Mouse (Mus musculus) kidney, postnatal 0 days (tissue): ENCODE data around the gene Nlrp14. TPM values are rescaled to one million over a fixed set of nuclear protein-coding genes. Genes with fewer than 3 reads are reported as not detected.
"Not testable (repeated sequence)": the region's sequence is repeated elsewhere in the genome, so short reads cannot be mapped to it uniquely, and the experiment has no call there.

Experiments
- ATAC-seq: fragments of 200-750 bp; cut with Nextera tagmentation; replicated peaks from 2 replicates; pipeline ENCODE4 v1.8.0; 2017; ENCODE audit warnings: low read depth, moderate number of reproducible peaks, moderate TSS enrichment, moderate library complexity; ENCODE audit not compliant: low FRiP score
- DNase-seq: peaks from one replicate; pipeline ENCODE4 v3.0.0-alpha.2; 2016; ENCODE audit warnings: low spot score
- H3K27ac ChIP-seq: fragments of 300-500 bp; sonication (generic); 2 replicates; pipeline ENCODE4 v1.5.1; 2014; ENCODE audit warnings: mild to moderate bottlenecking
- H3K27me3 ChIP-seq: fragments of 300-500 bp; sonication (generic); 2 replicates; pipeline ENCODE4 v1.6.1; 2014; ENCODE audit warnings: low read length, mixed read lengths; ENCODE audit not compliant: insufficient read depth
- H3K36me3 ChIP-seq: fragments of 300-500 bp; sonication (generic); 2 replicates; pipeline ENCODE4 v1.6.1; 2014; ENCODE audit warnings: low read length, mixed read lengths; ENCODE audit not compliant: insufficient read depth
- H3K4me1 ChIP-seq: fragments of 300-500 bp; sonication (generic); replicated peaks from 2 replicates; pipeline ENCODE4 v1.6.1; 2014; ENCODE audit warnings: antibody characterized with exemption, low read length, mixed read lengths; ENCODE audit not compliant: insufficient read depth
- H3K4me2 ChIP-seq: fragments of 300-500 bp; sonication (generic); 2 replicates; pipeline ENCODE4 v1.6.1; 2014; ENCODE audit warnings: mild to moderate bottlenecking, low read length, moderate library complexity, mixed read lengths
- H3K4me3 ChIP-seq: fragments of 300-500 bp; sonication (generic); replicated peaks from 2 replicates; pipeline ENCODE4 v1.5.1; 2014; ENCODE audit warnings: low read depth, low read length
- H3K9ac ChIP-seq: fragments of 300-500 bp; sonication (generic); 2 replicates; pipeline ENCODE4 v1.6.1; 2014; ENCODE audit warnings: low read depth, low read length
- H3K9me3 ChIP-seq: fragments of 300-500 bp; sonication (generic); replicated peaks from 2 replicates; pipeline ENCODE4 v1.6.1; 2016; ENCODE audit warnings: low read length, inconsistent platforms, mixed read lengths
- CTCF ChIP-seq: IDR thresholded peaks from 2 replicates; pipeline ENCODE4 v1.5.1; 2016; ENCODE audit warnings: antibody characterized with exemption, low read depth, mild to moderate bottlenecking, moderate library complexity
- WGBS: fragments of 180-500 bp; shearing (Covaris S2); extraction: QIAGEN DNeasy Blood & Tissue Kit; methylation state at CpG from one replicate; pipeline ENCODE4 v1.1.7; 2014; 5-methylcytosine and 5-hydroxymethylcytosine counted together
- polyA plus RNA-seq: library from polyadenylated mRNA; unstranded; fragments of >200 nt; fragmentation: Nextera tagmentation; extraction: Ambion mirVana; gene quantifications from 2 replicates; pipeline ENCODE4 v1.2.1, GENCODE M21; 2015

Nlrp14 gene
- polyA plus RNA-seq: not detected in 2 replicates

DNA sequence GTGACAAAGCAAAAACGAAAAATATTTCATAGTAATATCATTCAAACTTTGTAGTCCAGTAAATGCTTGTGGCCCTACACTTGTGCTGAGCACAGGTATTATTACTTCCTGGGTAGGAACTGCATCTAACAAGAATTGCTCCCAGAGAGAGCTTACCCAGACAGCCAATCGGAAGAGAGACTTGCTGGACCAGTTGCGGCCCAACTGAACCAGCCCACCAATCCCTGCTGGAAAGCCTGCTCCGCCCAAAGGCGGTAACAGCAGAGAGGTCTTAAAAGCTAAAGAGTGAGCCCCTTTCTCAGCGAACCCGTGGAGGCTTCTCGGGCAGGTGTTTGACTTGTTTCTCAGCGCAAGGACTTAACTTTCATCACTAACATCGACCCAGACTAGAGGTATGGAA, at the start of gene Nlrp14:
Nlrp14 (plus strand) TSS at position 301 of the 400 bp plus-strand sequence.
- H3K9me3 ChIP-seq: no peaks in the 10 kb centered on the region
- H3K4me2 ChIP-seq: no peak within 1 kb of the TSS
- ATAC-seq (no peak), DNase-seq (no peak)
- no peak within 1 kb of the TSS for H3K27ac ChIP-seq
- H3K9ac ChIP-seq: no peak within 1 kb of the TSS
- no peaks in the 10 kb centered on the region for H3K27me3 ChIP-seq
- no peak within 1 kb of the TSS for H3K4me3 ChIP-seq
- H3K36me3 ChIP-seq: no peaks in the 10 kb centered on the region
- 81% methylated on average over 10 of the region's 10 CpGs for WGBS
- H3K4me1 ChIP-seq: no peaks in the 10 kb centered on the region
- no peak for TF ChIP-seq CTCF

DNA sequence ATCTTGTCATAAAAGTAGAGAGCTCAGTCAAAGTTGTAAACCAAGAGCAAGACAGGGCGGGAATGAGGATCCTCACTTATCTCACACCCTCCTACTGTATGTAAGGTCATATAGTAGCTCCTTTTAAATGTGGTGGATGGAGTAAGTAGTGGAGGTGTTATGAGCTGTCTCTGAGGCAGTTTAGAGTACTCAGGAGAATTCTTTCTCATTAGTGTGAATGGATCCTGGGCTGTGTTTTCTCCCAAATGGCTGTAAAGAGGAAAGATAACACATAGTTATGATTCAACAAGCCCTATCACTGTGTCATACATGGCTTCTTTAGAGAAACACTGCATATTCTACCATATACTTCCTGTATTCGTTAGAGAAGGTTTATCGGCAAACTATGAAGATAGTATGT, 35.8 kb upstream of the Nlrp14 start, which contains the start of gene Olfr715:
Olfr715 (minus strand) TSS at position 101 of the 400 bp plus-strand sequence.
- H3K27me3 ChIP-seq, DNase-seq, H3K4me2 ChIP-seq, H3K4me1 ChIP-seq, H3K4me3 ChIP-seq, H3K27ac ChIP-seq, H3K9ac ChIP-seq, ATAC-seq, H3K36me3 ChIP-seq, H3K9me3 ChIP-seq: not testable (repeated sequence)
- WGBS: 92% methylated on average over 2 of the region's 3 CpGs

DNA sequence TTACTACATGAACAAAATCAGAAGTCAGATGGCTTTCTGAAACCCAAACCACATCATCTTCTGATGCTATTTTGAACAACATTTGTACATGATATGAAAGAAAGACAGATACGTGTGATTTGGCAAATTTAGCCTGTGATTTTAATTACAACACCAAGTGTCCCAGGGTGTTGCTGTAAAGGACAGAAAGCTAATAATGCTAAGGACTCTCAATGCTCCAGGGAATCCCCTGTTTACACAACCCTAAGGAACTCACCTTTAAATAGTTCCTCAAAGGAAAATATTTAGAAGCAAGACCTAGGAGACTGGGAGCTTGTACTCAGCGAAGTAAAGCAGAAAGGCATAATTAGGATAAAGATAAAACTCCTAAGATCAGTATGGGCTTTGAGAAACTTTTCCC, 28.8 kb upstream of the Nlrp14 start, which contains the start of gene Olfr716:
Olfr716 (plus strand) TSS at position 301 of the 400 bp plus-strand sequence.
- not testable (repeated sequence) for DNase-seq, ATAC-seq, H3K9ac ChIP-seq, H3K36me3 ChIP-seq, H3K4me1 ChIP-seq, H3K4me3 ChIP-seq, H3K4me2 ChIP-seq, H3K27ac ChIP-seq, H3K27me3 ChIP-seq, H3K9me3 ChIP-seq
- WGBS: 61% methylated on average over 2 of the region's 2 CpGs

DNA sequence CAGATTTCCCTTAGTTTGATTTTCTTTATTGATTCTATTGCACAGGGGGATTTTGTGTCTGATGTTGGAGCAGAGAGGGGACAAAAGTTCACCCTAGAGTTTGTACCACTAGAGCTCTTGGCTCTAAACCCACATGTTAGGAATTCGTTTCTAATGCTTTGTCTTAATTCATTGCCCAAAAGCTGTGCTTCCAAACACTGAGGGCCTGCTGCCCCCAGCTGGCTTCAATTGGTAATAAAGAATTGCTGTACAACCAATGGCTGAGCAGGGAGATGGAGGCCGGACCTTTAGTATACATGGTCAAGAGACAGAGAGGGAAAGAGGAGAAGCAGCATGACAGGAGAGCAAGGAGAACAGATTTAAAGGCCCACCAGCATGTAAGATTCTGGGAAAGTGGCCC, 13.6 kb downstream of the Nlrp14 start:
- H3K36me3 ChIP-seq: no peaks in the 10 kb centered on the region
- no peak for DNase-seq
- ATAC-seq: no peak
- no peak overlapping the region for H3K4me2 ChIP-seq
- H3K27ac ChIP-seq: no peak overlapping the region
- peak; percentile 14; the same call in 1 of the 2 replicates for TF ChIP-seq CTCF
- H3K27me3 ChIP-seq: no peaks in the 10 kb centered on the region
- H3K9me3 ChIP-seq: no peaks in the 10 kb centered on the region
- H3K4me3 ChIP-seq: no peak overlapping the region
- H3K4me1 ChIP-seq: no peaks in the 10 kb centered on the region
- no peak overlapping the region for H3K9ac ChIP-seq
- WGBS: 26% methylated on average over 2 of the region's 2 CpGs

DNA sequence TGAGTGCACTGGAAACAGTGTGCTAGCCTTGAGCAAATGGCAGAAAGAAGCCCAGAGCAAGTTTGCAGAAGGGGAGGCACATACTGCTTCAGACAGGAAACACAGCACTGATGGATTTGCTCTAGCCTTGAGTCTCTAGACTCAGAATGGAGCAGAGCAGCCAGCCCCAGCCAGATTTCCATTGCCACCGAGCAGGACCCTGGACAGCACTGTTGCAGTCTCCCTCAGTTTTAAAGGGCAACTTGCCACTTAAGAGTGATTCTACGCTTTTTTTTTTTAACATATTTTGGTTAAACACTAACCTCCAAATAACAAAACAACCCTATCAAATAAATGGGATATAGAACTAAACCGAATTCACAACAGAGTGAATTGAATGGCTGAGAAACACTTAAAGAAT, 35.0 kb downstream of the Nlrp14 start:
- no peak overlapping the region for H3K4me2 ChIP-seq
- no peaks in the 10 kb centered on the region for H3K27me3 ChIP-seq
- no peak overlapping the region for H3K4me3 ChIP-seq
- no peaks in the 10 kb centered on the region for H3K4me1 ChIP-seq
- H3K27ac ChIP-seq: no peak overlapping the region
- TF ChIP-seq CTCF: no peak
- DNase-seq: peak; percentile 56
- H3K9ac ChIP-seq: no peak overlapping the region
- WGBS: 31% methylated on average over 3 of the region's 3 CpGs
- ATAC-seq: no peak
- H3K36me3 ChIP-seq: no peaks in the 10 kb centered on the region
- H3K9me3 ChIP-seq: no peaks in the 10 kb centered on the region

DNA sequence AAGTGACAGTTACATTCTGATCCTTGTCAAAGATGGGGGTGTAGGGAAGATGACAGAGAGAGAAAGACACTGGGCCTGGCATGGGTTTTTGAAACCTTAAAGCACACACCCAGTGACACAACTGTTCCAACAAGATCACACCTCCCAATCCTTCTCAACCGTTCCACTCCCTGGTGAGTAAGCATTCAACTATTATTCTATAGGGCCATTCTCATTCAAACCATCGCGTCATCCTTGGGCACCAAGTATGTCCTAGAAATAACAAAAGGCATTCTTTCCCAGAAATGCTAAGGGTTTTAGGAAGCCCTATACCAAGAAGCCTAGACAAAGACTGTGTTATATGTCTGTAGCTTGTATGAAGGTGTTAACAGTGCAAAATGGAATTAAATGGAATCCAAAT, 41.1 kb downstream of the Nlrp14 start:
- peaks cover 12% of the 10 kb centered on the region for H3K27me3 ChIP-seq
- TF ChIP-seq CTCF: no peak
- no peak overlapping the region for H3K4me3 ChIP-seq
- 94% methylated on average over 3 of the region's 3 CpGs for WGBS
- DNase-seq (no peak), ATAC-seq (no peak)
- H3K9me3 ChIP-seq: peaks cover 7% of the 10 kb centered on the region
- no peak overlapping the region for H3K4me2 ChIP-seq
- no peaks in the 10 kb centered on the region for H3K36me3 ChIP-seq
- H3K4me1 ChIP-seq: no peaks in the 10 kb centered on the region
- H3K27ac ChIP-seq: no peak overlapping the region
- H3K9ac ChIP-seq: no peak overlapping the region

DNA sequence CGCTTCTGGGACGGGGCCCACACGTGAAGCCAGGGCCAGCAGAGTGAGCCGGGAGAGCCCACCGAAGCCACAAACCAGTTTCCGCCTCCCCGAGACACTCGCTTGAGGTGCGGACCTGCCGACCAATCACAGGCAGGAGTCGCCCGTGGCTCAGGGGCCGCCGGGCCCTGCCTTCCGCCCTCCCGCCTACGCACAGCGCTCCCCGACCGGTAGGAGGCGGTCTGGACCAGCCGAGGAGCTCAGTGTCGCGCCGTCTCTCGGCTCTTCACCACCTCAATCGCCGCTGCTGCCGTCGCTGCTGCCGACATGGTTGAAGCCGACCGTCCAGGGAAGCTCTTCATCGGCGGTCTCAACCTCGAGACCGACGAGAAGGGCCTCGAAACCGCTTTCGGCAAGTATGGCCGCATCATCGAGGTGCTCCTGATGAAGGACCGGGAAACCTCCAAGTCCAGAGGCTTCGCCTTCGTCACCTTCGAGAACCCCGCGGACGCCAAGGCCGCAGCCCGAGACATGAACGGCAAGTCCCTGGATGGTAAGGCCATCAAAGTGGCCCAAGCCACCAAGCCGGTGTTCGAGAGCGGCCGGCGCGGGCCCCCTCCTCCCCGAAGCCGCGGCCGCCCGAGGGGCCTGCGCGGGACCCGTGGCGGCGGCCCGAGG, 42.5 kb downstream of the Nlrp14 start, which contains the start of gene Rbmxl2:
Rbmxl2 (plus strand) TSS at position 242 of the 657 bp plus-strand sequence.
- Histone ChIP-seq H3K27me3 (peaks cover 12% of the 10 kb centered on the region), H3K36me3 (no peaks in the 10 kb centered on the region), H3K4me2 (no peak within 1 kb of the TSS), H3K27ac (no peak within 1 kb of the TSS), H3K4me3 (no peak within 1 kb of the TSS; the same call in 1 of the 2 replicates), H3K4me1 (no peaks in the 10 kb centered on the region), H3K9ac (no peak within 1 kb of the TSS), H3K9me3 (peaks cover 7% of the 10 kb centered on the region)
- ATAC-seq (no peak), DNase-seq (no peak)
- WGBS: 43% methylated on average over 70 of the region's 70 CpGs
- no peak for TF ChIP-seq CTCF
